Mouse (Mus musculus) hindbrain, embryonic 10.5 days (tissue): Measurements from ENCODE around the gene Pigx. TPM values are rescaled to one million over a fixed set of nuclear protein-coding genes. Genes with fewer than 3 reads are reported as not detected.
"Not testable (repeated sequence)": the region's sequence is repeated elsewhere in the genome, so short reads cannot be mapped to it uniquely, and the experiment has no call there.

Experiments
- DNase-seq: peaks from one replicate; pipeline ENCODE4 v3.0.0-alpha.2; 2017; ENCODE audit warnings: low spot score
- H3K27ac ChIP-seq: fragments of 300-500 bp; sonication (generic); 2 replicates; pipeline ENCODE4 v1.5.1; 2016; ENCODE audit warnings: mild to moderate bottlenecking, moderate library complexity
- H3K27me3 ChIP-seq: fragments of 300-500 bp; sonication (generic); 2 replicates; pipeline ENCODE4 v1.6.1; 2016; ENCODE audit warnings: mild to moderate bottlenecking; ENCODE audit not compliant: poor library complexity, insufficient read depth, severe bottlenecking
- H3K36me3 ChIP-seq: fragments of 300-500 bp; sonication (generic); 2 replicates; pipeline ENCODE4 v1.6.1; 2016; ENCODE audit warnings: mild to moderate bottlenecking, moderate library complexity
- H3K4me1 ChIP-seq: fragments of 300-500 bp; sonication (generic); replicated peaks from 2 replicates; pipeline ENCODE4 v1.6.1; 2016; ENCODE audit warnings: mild to moderate bottlenecking
- H3K4me3 ChIP-seq: fragments of 300-500 bp; sonication (generic); 2 replicates; pipeline ENCODE4 v1.5.1; 2016; ENCODE audit warnings: mild to moderate bottlenecking, moderate library complexity
- H3K9me3 ChIP-seq: fragments of 300-500 bp; sonication (generic); 2 replicates; pipeline ENCODE4 v1.6.1; 2016; ENCODE audit warnings: mild to moderate bottlenecking, moderate library complexity
- WGBS: fragments of 180-500 bp; shearing (Covaris S2); methylation state at CpG from one replicate; pipeline ENCODE4 v1.1.7; 2016; 5-methylcytosine and 5-hydroxymethylcytosine counted together
- polyA plus RNA-seq: library from polyadenylated mRNA; unstranded; fragments of >200 nt; fragmentation: Nextera tagmentation; extraction: Ambion mirVana; gene quantifications from 2 replicates; pipeline ENCODE4 v1.2.1, GENCODE M21; 2016

The Pigx gene
- polyA plus RNA-seq, 1 experiment from 2014 or later: 159 TPM

DNA sequence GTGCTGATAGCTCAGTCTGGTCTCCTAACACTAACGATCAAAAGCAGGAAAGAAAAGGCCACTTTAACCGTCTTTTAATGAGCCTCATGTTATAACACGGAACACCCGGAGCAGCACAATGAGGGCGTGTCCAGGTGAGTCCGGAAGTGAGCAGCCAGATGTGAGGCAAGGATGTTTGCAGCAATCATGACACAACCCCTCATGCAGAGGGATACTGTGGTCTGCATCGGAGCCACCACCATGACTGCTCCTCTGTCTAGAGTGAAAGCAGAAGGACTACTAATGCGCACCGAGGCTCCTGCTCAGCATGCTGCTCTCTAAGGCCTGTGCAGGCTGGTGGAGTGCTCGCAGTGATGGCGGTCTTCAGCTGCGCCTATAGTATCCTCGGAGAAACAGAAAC is 2.8 kb upstream of the Pigx start:
- no peak for DNase-seq
- 93% methylated on average over 13 of the region's 13 CpGs for WGBS
- peaks cover 23% of the 10 kb centered on the region for H3K4me1 ChIP-seq

DNA sequence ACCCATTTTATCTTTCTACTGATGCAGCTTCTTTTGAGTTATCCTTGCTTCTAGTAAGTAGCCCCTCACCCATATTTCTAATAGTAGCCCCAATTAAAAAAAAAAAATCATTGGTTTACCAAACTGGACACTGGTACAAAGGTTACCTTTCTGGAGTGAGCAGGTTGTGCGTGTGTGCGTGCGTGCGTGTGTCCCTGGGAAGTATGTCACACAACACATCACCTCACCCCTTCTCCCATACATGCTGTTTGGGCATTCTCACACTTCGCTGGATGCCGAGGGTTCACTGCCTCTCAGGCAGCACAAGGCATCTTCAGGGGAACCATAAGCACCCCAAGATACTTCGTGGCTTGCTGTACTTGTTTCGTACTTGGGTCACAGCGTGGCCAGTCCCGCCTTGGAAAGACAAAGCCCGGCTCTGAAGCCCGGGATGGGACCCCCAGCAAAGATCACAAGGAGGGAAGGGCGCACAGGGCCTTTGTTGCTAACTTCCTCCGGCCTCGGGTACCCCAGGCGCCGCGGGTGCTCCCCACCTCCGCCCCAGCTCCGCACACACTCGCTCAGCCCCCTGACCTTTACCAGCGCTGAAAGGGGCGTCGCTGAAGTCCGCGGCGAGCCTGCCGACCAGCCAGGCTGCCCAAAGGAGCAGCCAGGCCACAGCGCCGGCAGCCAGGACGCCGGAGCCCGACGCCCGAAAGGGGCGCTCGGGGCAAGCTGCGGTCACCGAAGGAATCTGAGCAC is 473 bp downstream of the Pigx start:
- H3K36me3 ChIP-seq: peaks cover 44% of the 10 kb centered on the region
- H3K27ac ChIP-seq: peak overlapping the region; percentile 94
- peaks cover 23% of the 10 kb centered on the region for H3K4me1 ChIP-seq
- peak overlapping the region; percentile 86 for H3K4me3 ChIP-seq
- no peak for DNase-seq
- under 1% methylated on average over 39 of the region's 39 CpGs for WGBS
- no peaks in the 10 kb centered on the region for H3K9me3 ChIP-seq
- no peaks in the 10 kb centered on the region for H3K27me3 ChIP-seq

More for the DNA sequence above, 2.8 kb upstream of the Pigx start:
- Histone ChIP-seq H3K27ac (no peak overlapping the region), H3K4me3 (no peak overlapping the region), H3K36me3 (peaks cover 52% of the 10 kb centered on the region), H3K9me3 (no peaks in the 10 kb centered on the region), H3K27me3 (no peaks in the 10 kb centered on the region)

DNA sequence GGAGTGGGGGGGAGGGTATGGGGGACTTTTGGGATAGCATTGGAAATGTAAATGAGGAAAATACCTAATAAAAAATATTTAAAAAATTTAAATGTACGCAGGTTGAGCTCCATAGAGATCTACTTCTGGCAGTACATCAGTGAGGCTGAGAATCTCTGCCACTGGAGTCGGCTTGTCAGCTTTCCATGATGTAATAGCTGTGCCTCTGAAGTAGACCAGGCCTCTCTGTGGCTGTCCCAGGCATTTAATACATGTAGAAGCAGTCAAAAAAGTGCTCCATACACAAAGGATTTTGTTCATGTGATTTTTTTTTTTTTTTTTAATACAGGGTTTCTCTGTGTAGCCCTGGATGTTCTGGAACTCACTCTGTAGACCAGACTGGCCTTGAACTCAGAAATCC is 1.8 kb downstream of the Pigx start:
- WGBS: 91% methylated on average over 2 of the region's 2 CpGs
- H3K9me3 ChIP-seq, H3K27ac ChIP-seq, DNase-seq, H3K27me3 ChIP-seq, H3K4me3 ChIP-seq: not testable (repeated sequence)
- peaks cover 23% of the 10 kb centered on the region for H3K4me1 ChIP-seq
- peaks cover 33% of the 10 kb centered on the region for H3K36me3 ChIP-seq

DNA sequence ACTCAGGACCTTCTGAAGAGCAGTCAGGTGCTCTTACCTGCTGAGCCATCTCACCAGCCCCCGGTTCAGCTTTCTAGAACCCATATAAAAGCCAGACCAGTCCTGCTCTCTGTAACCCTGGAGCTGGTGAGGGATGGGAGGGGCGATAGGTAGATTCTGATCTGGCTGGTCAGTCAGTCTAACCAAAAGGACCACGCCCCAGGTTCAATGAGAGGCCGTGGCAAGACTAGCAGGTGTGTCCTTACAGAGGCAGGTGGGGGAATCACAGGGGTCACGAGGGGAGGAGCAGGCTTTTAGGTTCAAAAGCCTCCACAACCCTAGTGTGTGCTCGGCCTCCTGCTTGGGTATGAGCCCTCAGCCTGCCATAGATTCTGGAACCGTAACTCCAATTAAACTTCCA is 8.1 kb downstream of the Pigx start:
- no peak for DNase-seq
- 93% methylated on average over 7 of the region's 7 CpGs for WGBS
- Histone ChIP-seq H3K27ac (no peak overlapping the region), H3K27me3 (no peaks in the 10 kb centered on the region), H3K9me3 (no peaks in the 10 kb centered on the region), H3K36me3 (peaks cover 85% of the 10 kb centered on the region), H3K4me3 (no peak overlapping the region), H3K4me1 (no peaks in the 10 kb centered on the region)

DNA sequence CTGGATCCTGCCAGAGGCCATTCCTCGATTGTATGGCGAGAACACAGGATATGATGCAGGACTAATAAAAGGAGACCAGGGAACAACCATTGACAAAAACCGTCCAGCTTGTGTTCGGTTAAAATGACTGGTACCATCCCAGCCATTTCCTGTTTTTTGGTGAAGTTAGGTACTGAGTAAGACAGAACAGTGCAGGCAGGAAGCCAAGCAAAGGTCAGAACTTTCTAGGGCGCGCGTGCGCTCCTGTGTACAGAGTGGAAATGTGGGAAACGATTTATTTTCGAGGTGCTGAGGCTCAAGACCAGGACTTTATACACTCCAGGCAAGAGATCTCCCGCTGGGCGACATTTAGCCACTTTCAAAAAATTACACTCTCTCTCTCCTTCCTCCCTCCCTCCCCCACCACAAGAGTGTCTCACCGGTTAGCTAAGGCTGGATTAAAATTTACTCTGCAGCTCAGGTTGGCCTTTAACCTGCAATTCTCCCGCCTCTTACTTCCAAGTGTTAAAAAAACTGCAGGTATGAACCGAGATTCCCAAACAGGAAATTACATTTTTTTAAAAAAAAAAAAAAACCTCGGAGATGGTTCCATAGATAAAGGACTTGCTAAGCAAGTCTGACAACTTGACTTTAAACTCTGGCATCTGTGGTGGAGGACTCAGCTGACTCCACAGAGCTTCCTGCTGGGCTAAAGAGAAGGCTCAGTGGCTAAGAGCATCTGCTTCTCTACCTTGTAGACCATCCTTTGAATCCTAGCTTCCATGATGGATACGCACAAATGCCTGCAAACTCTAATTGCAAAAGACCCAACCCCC is 11.7 kb downstream of the Pigx start:
- Histone ChIP-seq H3K4me3 (no peak overlapping the region), H3K27ac (no peak overlapping the region), H3K36me3 (peaks cover 98% of the 10 kb centered on the region), H3K4me1 (no peaks in the 10 kb centered on the region), H3K9me3 (no peaks in the 10 kb centered on the region), H3K27me3 (no peaks in the 10 kb centered on the region)
- no peak for DNase-seq
- 85% methylated on average over 17 of the region's 17 CpGs for WGBS

DNA sequence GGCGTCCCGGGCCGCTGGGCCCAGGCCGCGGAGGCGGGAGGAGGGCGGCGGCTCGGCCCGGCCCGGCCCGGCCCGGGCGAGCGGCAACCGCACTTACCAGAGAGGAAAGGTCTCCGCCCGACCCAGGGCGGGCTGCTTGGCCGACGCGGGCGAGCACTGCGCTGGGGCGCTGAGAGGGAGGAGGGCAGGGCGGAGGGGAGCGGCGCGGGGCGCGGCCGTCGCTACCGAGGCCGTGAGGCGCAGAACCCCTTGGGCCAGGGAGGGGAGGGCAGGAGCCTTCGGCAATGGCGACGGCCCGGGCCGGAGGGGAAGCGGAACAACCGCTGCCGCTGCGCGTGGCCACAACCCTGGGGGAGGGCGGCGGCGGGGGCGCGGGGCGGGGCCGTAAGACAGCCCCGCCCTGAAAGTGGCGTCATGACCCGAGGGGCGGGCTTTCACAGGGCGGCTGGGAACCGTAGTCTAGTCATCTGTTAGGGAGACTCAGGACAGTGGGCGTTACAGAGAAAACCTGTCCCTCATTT is 20.5 kb downstream of the Pigx start, which contains the start of gene Pak2:
Gene Pak2, minus strand, starts transcription at position 352 of the 521 bp plus-strand sequence.
- H3K27me3 ChIP-seq: no peaks in the 10 kb centered on the region
- H3K36me3 ChIP-seq: peaks cover 37% of the 10 kb centered on the region
- H3K4me3 ChIP-seq: peak within 1 kb of the TSS; percentile 76
- under 1% methylated on average over 58 of the region's 60 CpGs for WGBS
- no peaks in the 10 kb centered on the region for H3K9me3 ChIP-seq
- H3K4me1 ChIP-seq: peaks cover 23% of the 10 kb centered on the region
- H3K27ac ChIP-seq: peak within 1 kb of the TSS; percentile 96
- DNase-seq: peak; percentile 92

DNA sequence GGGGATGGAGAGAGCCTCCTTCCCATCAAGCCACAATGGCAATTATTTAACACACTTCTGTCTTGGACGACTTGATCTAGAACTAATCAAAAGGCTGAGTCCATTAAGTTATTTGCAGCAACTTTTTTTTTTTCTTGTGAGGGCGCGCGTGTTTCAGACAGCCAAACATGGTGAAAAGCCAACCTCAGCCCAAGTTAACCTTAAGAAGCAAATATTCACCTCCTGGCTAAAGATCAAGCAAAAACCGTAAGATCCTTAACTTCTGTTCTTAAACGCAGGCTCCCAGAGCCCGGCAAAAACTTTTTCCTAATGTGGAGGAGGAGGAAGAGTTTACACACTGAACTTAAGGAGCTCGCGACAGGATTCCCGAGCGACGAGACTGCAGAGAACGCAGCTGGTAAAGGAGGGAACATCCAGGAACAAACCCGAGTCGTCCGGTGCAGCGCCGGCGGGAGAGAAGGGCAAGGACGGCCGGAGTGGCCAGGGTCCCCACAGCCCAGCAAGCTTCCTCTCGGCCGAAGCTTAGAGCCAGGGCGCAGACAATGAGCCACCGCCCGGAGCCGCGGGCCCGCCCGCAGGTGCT is 21.0 kb downstream of the Pigx start:
- H3K4me1 ChIP-seq: peaks cover 23% of the 10 kb centered on the region
- peak overlapping the region; percentile 96 for H3K27ac ChIP-seq
- H3K4me3 ChIP-seq: peak overlapping the region; percentile 76
- DNase-seq: peak; percentile 78
- H3K27me3 ChIP-seq: no peaks in the 10 kb centered on the region
- no peaks in the 10 kb centered on the region for H3K9me3 ChIP-seq
- H3K36me3 ChIP-seq: peaks cover 34% of the 10 kb centered on the region
- WGBS: under 1% methylated on average over 30 of the region's 30 CpGs

DNA sequence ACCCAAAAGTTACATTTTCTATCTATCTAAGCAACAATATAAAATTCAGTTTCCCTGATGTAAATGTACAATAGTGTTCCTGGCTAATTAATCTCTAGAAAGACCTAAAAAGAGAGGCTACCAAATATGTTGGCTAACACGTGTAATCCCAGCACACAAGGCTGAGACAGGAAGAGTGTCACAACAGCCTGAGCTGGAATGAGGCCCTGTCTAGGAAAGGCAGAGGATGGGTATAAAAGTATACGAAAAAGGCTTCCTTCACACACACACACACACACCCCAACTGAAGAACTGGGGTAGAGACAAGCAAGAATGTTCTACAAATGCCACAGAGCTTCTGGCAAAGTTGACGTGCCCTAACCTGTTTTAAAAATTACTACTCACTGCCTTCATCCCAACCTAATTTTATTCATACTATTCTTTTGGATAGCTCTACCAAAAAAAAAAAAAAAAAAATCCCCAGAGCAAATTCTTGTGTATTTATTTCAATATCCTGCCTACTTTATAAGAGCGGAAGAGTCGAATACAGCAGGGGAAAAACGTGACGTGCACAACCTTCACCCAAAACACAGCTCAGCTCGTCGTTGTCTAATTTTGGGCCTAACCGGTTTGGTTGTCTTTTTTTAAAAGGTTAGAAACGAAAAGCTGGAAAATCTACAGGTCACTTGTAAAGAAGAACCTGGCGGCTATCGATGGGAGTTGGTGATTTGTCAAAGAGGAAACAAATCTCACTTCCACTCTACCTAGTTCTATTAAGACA is 21.7 kb downstream of the Pigx start:
- H3K27ac ChIP-seq: peak overlapping the region; percentile 96
- peak; percentile 7 for DNase-seq

DNA sequence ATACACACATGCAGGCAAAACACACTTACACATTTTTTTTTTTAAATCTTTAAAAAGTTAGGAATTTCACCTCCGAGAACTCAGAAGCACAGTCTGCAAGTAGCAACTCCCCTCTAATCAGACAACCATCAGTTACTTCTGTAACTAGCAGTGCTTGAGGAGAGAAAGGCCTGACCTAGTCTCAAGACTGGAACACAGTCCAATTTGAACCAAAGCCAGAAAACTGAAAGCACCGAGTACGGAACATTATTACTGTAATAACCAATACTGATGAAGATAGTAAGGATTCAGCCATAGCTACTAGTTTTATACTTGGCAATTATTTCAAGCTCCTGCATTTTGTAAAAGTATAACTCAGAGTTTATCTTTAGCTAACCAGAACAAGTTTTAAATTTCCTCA is 23.1 kb downstream of the Pigx start:
- peaks cover 23% of the 10 kb centered on the region for H3K4me1 ChIP-seq
- H3K4me3 ChIP-seq: no peak overlapping the region
- peaks cover 19% of the 10 kb centered on the region for H3K36me3 ChIP-seq
- WGBS: 94% methylated on average over 3 of the region's 3 CpGs
- no peak overlapping the region for H3K27ac ChIP-seq
- H3K9me3 ChIP-seq: no peaks in the 10 kb centered on the region
- H3K27me3 ChIP-seq: no peaks in the 10 kb centered on the region
- no peak for DNase-seq

More for the DNA sequence above, 21.7 kb downstream of the Pigx start:
- Histone ChIP-seq H3K9me3 (no peaks in the 10 kb centered on the region), H3K36me3 (peaks cover 33% of the 10 kb centered on the region), H3K4me3 (peak overlapping the region; percentile 76), H3K27me3 (no peaks in the 10 kb centered on the region), H3K4me1 (peaks cover 23% of the 10 kb centered on the region)
- 18% methylated on average over 13 of the region's 13 CpGs for WGBS

DNA sequence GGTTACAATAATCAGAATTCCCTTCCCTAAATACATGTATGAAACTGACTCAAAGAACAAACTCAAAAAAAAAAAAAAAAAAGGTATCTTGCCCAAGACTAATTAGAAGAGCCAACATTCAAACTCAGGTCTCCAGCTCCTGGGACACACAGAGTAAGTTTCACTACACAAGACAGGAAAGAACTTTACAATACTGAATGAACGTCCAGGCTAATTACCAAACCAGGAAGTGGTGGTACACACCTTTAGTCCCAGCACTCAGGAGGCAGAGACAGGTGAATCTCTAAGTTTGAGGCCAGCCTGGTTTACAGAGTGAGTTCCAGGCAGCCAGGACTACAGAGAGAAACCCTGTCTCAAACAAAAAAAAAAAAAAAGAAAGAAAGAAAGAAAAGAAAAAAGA is 23.8 kb downstream of the Pigx start:
- WGBS: 78% methylated on average over 1 of the region's 1 CpGs
- no peak overlapping the region for H3K4me3 ChIP-seq
- H3K27me3 ChIP-seq: no peaks in the 10 kb centered on the region
- peaks cover 23% of the 10 kb centered on the region for H3K4me1 ChIP-seq
- no peak for DNase-seq
- no peak overlapping the region for H3K27ac ChIP-seq
- H3K36me3 ChIP-seq: peaks cover 14% of the 10 kb centered on the region
- no peaks in the 10 kb centered on the region for H3K9me3 ChIP-seq

DNA sequence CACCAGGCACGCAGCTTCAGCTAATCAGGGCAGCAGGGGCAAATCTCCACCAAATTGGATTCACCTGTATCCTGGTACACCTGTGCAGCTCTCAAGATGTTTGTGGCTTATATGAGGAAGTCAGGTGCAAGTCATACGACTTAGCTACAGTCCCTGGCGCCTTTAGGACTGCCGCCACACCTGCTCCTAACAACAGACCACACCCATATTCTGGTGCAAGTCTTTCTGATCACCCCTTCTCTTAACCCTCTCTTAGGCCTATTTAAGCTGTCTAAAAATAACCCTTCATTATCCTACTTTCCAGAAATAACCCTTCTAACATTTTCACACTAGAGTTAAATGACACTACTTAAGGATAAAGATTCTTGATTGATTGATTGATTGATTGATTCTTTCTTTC is 29.5 kb downstream of the Pigx start:
- peaks cover 12% of the 10 kb centered on the region; the same call in 1 of the 2 replicates for H3K36me3 ChIP-seq
- H3K4me3 ChIP-seq, H3K27ac ChIP-seq, DNase-seq, H3K9me3 ChIP-seq, H3K4me1 ChIP-seq, H3K27me3 ChIP-seq: not testable (repeated sequence)
- 88% methylated on average over 4 of the region's 4 CpGs for WGBS
